Mouse (Mus musculus) right cerebral cortex, postnatal 10 days (tissue): Measurements from ENCODE around the gene 1110002E22Rik.

ENCODE experiments used
- DNase-seq, 2 experiments: peaks; one replicate each; pipeline ENCODE4 v3.0.0; 2021; ENCODE audit warnings: low spot score in 2 of 2

Gene 1110002E22Rik

GRCm38 (mm10) chr3:138063731-138064329, 1.0 kb upstream of the 1110002E22Rik start:
- DNase-seq = peak; percentile 73 to 76

GRCm38 (mm10) chr3:138065930-138066329, 1.1 kb downstream of the 1110002E22Rik start:
- DNase-seq = no peak

GRCm38 (mm10) chr3:138066348-138066856, 1.6 kb downstream of the 1110002E22Rik start:
- DNase-seq = peak; percentile 50 to 71

- no peak for DNase-seq
Measured at GRCm38 (mm10) chr3:138067288-138067687, 2.4 kb downstream of the 1110002E22Rik start, which contains the start of gene Gm5105. Gm5105 (minus strand) TSS chr3:138067388.

- no peak for DNase-seq
Measured at GRCm38 (mm10) chr3:138068103-138068502, 3.3 kb downstream of the 1110002E22Rik start.

- no peak for DNase-seq
Measured at GRCm38 (mm10) chr3:138069756-138070511, 5.1 kb downstream of the 1110002E22Rik start.

GRCm38 (mm10) chr3:138071004-138071403, 6.2 kb downstream of the 1110002E22Rik start:
- no peak for DNase-seq

- DNase-seq = no peak
Measured at GRCm38 (mm10) chr3:138071476-138072073, 6.7 kb downstream of the 1110002E22Rik start.

GRCm38 (mm10) chr3:138074214-138074613, 9.4 kb downstream of the 1110002E22Rik start:
- no peak for DNase-seq

- DNase-seq = peak; percentile 78 to 80
Measured at GRCm38 (mm10) chr3:138075209-138075608, 10.4 kb downstream of the 1110002E22Rik start.

GRCm38 (mm10) chr3:138077476-138078340, 12.9 kb downstream of the 1110002E22Rik start:
- peak in 1 of 2 experiments; percentile 44 for DNase-seq

GRCm38 (mm10) chr3:138078701-138079100, 13.8 kb downstream of the 1110002E22Rik start:
- no peak for DNase-seq

GRCm38 (mm10) chr3:138083073-138083637, 18.3 kb downstream of the 1110002E22Rik start:
- peak; percentile 50 to 66 for DNase-seq

GRCm38 (mm10) chr3:138083896-138084295, 19.0 kb downstream of the 1110002E22Rik start:
- DNase-seq = no peak

GRCm38 (mm10) chr3:138095301-138095700, 30.4 kb downstream of the 1110002E22Rik start:
- peak; percentile 67 to 72 for DNase-seq

- DNase-seq = no peak
Measured at GRCm38 (mm10) chr3:138095718-138096117, 30.9 kb downstream of the 1110002E22Rik start.

GRCm38 (mm10) chr3:138096263-138097028, 31.6 kb downstream of the 1110002E22Rik start:
- DNase-seq = no peak

- DNase-seq = no peak
Measured at GRCm38 (mm10) chr3:138097718-138098117, 32.9 kb downstream of the 1110002E22Rik start.

GRCm38 (mm10) chr3:138101936-138102335, 37.1 kb downstream of the 1110002E22Rik start:
- DNase-seq = no peak

GRCm38 (mm10) chr3:138103690-138104089, 38.8 kb downstream of the 1110002E22Rik start:
- no peak for DNase-seq
